Mouse (Mus musculus) neural tube, embryonic 12.5 days (tissue): ENCODE results near the gene Slc26a10. TPM values are rescaled to one million over a fixed set of nuclear protein-coding genes. Genes with fewer than 3 reads are reported as not detected.
A peak's percentile ranks its signal among the peaks of the same experiment; 100 is the strongest.
"Not testable (repeated sequence)": the region's sequence is repeated elsewhere in the genome, so short reads cannot be mapped to it uniquely, and the experiment has no call there.

ENCODE experiments used
- ATAC-seq: fragments of 200-750 bp; cut with Nextera tagmentation; 2 replicates; pipeline ENCODE4 v1.8.0; 2017; ENCODE audit warnings: low read depth, mild to moderate bottlenecking, moderate TSS enrichment, moderate library complexity; ENCODE audit not compliant: low FRiP score
- H3K27ac ChIP-seq: fragments of 300-500 bp; sonication (generic); 2 replicates; pipeline ENCODE4 v1.5.1; 2016
- H3K27me3 ChIP-seq: fragments of 300-500 bp; sonication (generic); replicated peaks from 2 replicates; pipeline ENCODE4 v1.6.1; 2016; ENCODE audit warnings: mild to moderate bottlenecking
- H3K36me3 ChIP-seq: fragments of 300-500 bp; sonication (generic); 2 replicates; pipeline ENCODE4 v1.6.1; 2016; ENCODE audit warnings: mild to moderate bottlenecking
- H3K4me1 ChIP-seq: fragments of 300-500 bp; sonication (generic); 2 replicates; pipeline ENCODE4 v1.6.1; 2016
- H3K4me2 ChIP-seq: fragments of 300-500 bp; sonication (generic); replicated peaks from 2 replicates; pipeline ENCODE4 v1.6.1; 2016; ENCODE audit warnings: mild to moderate bottlenecking
- H3K4me3 ChIP-seq: fragments of 300-500 bp; sonication (generic); 2 replicates; pipeline ENCODE4 v1.5.1; 2016
- H3K9ac ChIP-seq: fragments of 300-500 bp; sonication (generic); 2 replicates; pipeline ENCODE4 v1.6.1; 2016; ENCODE audit warnings: mild to moderate bottlenecking
- H3K9me3 ChIP-seq: fragments of 300-500 bp; sonication (generic); 2 replicates; pipeline ENCODE4 v1.6.1; 2016; ENCODE audit warnings: mild to moderate bottlenecking
- WGBS: fragments of 180-500 bp; shearing (Covaris S2); methylation state at CpG from one replicate; pipeline ENCODE4 v1.1.7; 2016; 5-methylcytosine and 5-hydroxymethylcytosine counted together
- polyA plus RNA-seq: library from polyadenylated mRNA; unstranded; fragments of >200 nt; fragmentation: Nextera tagmentation; extraction: Ambion mirVana; gene quantifications from 2 replicates; pipeline ENCODE4 v1.2.1, GENCODE M21; 2016

The Slc26a10 gene
- polyA plus RNA-seq, 1 experiment from 2014 or later = 1.8 TPM

DNA sequence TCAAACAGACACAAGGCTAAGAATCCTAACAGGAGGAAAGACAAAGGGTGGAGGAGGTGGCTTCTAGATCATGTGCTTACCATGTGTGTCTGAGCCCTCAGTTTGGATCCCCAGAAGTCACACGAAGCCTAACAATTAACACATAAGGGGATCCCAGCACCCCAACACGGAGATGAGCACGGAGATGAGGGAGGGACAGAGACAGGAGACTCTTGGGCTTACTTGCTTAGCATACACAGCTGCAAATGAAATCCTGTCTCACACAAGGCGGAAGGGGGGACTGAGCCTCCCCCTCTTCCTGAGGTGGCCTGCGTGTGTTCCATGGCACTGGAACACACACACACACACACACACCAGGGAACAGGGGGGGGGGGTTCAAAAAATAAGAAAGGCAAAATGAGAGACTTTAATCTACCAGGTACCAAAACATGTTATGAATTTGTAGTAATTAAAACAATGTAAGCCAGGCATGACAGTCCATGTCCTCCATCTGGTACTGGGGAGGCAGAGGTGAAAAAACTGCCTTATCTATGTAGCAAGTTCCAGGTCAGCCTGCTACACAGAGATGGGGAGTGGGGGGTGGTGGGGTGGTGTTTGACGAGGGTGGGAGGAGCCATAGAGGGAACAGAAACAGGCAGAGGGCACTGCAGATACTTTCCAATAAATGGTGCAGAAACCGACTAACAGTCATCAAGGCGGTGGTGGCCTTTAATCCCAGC, 45.2 kb downstream of the Slc26a10 start:
- no peak overlapping the region for H3K9ac ChIP-seq
- no peak for ATAC-seq
- no peaks in the 10 kb centered on the region for H3K4me1 ChIP-seq
- H3K4me2 ChIP-seq = no peak overlapping the region
- 65% methylated on average over 8 of the region's 8 CpGs for WGBS
- H3K27me3 ChIP-seq = no peaks in the 10 kb centered on the region
- H3K4me3 ChIP-seq = no peak overlapping the region
- no peak overlapping the region for H3K27ac ChIP-seq
- H3K36me3 ChIP-seq = no peaks in the 10 kb centered on the region
- no peaks in the 10 kb centered on the region for H3K9me3 ChIP-seq

GRCm38 (mm10) chr10:127134394-127135035, 45.9 kb downstream of the Slc26a10 start:
- H3K4me2 ChIP-seq, H3K9me3 ChIP-seq, H3K27me3 ChIP-seq, H3K4me1 ChIP-seq, H3K36me3 ChIP-seq, H3K4me3 ChIP-seq, H3K9ac ChIP-seq, H3K27ac ChIP-seq, ATAC-seq: not testable (repeated sequence)
- 93% methylated on average over 3 of the region's 3 CpGs for WGBS

DNA sequence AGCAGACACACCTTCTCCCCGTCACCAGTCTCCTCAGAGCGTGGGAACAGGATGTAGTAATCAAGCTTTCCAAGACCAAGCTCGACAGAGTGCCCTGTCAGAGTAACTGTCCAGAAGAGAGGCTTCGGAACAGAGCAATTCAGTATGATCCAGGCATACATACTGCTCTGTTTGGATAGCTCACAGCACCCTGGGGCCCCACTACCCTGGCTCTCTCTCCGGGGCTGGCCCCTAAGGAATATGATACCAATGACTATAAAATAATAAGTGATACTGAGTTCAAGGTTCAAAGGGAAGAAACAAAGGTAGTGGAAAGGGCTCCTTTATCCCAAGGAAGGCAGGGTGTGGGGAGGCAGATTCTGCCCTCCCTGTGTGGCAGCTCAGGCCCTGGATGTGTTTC, 48.0 kb downstream of the Slc26a10 start:
- no peak overlapping the region for H3K9ac ChIP-seq

DNA sequence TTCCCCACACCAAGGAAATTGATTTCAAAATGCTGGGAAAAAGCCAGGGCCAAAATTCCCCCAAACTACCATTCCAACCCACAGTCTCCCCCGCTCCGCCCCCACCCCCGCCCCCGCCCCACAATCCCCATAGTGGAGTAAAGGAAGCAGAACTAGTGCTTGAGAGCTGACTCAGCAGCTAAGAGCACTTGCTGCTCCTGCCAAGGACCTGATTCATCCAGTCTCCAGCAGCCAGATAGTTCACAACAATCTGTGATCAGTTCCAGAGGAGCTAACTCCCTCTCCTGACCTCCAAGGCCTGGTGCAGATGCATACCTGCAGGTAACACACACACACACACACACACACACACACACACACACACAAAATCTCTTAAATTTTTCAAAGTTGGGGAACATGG, 51.0 kb downstream of the Slc26a10 start:
- 73% methylated on average over 4 of the region's 4 CpGs for WGBS
- Histone ChIP-seq H3K36me3 (no peaks in the 10 kb centered on the region), H3K27me3 (no peaks in the 10 kb centered on the region), H3K27ac (no peak overlapping the region), H3K9ac (no peak overlapping the region), H3K4me2 (no peak overlapping the region), H3K4me3 (no peak overlapping the region), H3K9me3 (no peaks in the 10 kb centered on the region), H3K4me1 (no peaks in the 10 kb centered on the region)
- ATAC-seq = no peak

More for the DNA sequence above, 48.0 kb downstream of the Slc26a10 start:
- Histone ChIP-seq H3K27ac (no peak overlapping the region), H3K4me1 (no peaks in the 10 kb centered on the region), H3K4me3 (no peak overlapping the region), H3K4me2 (no peak overlapping the region), H3K27me3 (no peaks in the 10 kb centered on the region), H3K9me3 (no peaks in the 10 kb centered on the region), H3K36me3 (no peaks in the 10 kb centered on the region)
- WGBS = 68% methylated on average over 5 of the region's 5 CpGs
- ATAC-seq = no peak

DNA sequence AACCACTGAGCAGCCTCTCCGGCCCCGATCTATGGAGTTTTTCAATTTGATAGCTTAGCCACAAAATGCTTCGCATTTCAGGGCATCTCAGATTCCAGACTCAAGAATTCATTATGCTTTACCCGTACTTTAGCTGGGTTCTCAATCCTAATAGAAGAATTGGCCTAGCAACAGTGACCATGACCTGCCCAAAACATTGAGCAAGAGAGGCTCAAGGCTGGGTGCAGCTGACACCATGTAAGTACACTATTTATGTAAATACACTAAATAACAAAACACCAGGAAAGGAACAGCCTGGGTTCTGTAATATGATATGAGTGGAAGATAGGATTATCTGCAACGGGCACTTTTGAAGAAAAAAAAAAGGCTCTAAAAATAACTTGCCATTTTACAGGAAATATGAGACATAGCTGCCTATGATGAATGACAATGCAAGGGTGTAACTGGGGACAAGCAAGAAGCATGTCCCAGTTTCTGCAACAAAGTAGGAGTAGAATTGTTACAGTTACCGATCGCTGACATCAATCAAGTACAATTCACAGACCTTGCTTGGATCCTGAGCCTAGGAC, 52.6 kb downstream of the Slc26a10 start:
- Histone ChIP-seq H3K27me3 (no peaks in the 10 kb centered on the region), H3K9me3 (no peaks in the 10 kb centered on the region), H3K36me3 (no peaks in the 10 kb centered on the region), H3K4me2 (no peak overlapping the region), H3K9ac (no peak overlapping the region), H3K4me1 (0 out of 2 replicates have a peak, but pooled peaks cover 3% of the 10 kb centered on the region), H3K27ac (no peak overlapping the region), H3K4me3 (no peak overlapping the region)
- ATAC-seq = no peak
- WGBS = 89% methylated on average over 7 of the region's 7 CpGs

DNA sequence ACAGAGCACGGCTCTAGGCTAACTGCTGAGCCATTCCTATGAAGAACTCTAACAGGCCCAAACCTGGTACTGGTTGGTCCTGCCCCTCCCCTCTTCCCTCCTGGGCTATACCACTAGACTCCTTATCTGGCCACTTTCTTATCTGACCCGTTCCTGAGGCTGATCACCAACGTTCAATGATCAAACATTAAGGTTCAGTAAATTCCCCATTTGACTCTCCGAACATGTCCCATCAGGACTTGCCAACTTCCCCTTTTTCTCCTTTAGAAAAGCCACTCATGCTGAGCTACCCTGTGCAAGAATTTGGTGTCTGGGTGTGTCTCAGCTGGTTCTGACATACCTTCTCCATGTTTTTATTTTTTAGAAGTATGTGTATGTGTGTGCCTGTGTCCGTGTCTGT, 53.9 kb downstream of the Slc26a10 start:
- Histone ChIP-seq H3K4me3 (no peak overlapping the region), H3K27ac (no peak overlapping the region), H3K36me3 (no peaks in the 10 kb centered on the region), H3K27me3 (no peaks in the 10 kb centered on the region), H3K4me1 (0 out of 2 replicates have a peak, but pooled peaks cover 10% of the 10 kb centered on the region), H3K9ac (no peak overlapping the region), H3K9me3 (no peaks in the 10 kb centered on the region), H3K4me2 (no peak overlapping the region)
- no peak for ATAC-seq
- 87% methylated on average over 5 of the region's 5 CpGs for WGBS

DNA sequence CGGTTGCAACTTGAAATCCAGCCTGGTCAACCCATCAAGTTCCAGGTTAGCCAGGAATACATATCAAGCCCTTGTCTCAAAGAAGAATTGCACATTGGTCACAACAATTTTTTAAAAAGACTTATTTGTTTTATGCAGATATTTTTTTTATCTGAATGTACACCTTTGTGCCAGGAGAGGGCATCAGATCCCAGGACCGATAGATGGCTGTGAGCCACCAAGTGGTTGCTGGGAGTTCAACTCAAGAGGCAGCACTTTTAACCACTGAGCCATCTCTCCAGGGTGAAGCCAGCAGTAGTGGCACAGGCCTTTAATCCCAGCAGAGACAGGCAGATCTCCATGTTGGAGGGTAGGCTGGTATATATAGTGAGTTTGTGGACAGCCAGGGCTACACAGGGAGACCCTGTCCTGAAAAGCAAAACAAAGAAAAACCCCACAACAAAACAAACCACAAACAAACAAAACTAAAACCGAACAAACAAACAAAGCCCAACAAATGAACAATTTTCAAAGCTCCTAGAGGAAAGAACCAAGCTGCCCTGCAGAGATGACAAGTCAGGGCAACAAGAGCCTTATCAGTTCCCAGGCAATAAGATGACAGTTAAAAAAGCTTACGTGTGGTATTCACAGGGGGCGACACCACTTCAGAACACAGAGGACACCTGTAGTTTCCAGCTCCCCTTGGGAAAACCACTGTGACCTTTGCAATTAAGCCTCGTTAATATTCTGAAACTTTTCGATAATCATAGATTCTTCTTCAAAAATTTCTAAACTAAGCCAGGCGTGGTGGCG, 55.0 kb downstream of the Slc26a10 start:
- no peak for ATAC-seq
- peaks cover 12% of the 10 kb centered on the region for H3K4me1 ChIP-seq
- 78% methylated on average over 9 of the region's 9 CpGs for WGBS

DNA sequence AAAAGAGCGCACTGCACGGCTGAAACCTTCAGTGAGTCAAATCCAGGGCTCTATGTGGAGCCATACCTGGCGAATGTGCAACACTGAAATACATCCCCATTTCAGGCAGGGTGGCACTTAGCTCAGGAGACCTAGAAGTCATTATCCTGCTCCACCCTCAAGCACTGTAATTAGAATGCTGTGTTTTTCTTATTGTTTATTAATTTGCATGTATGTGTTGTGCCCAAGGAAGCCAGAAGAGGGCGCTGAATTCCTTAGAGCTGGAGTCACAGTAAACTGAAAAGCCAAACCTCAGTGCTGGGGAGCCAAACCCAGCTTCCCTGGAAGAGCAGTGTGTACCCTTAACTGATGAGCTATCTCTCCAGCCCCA, 57.0 kb downstream of the Slc26a10 start:
- H3K4me2 ChIP-seq = peak overlapping the region; percentile 54
- peaks cover 18% of the 10 kb centered on the region for H3K4me1 ChIP-seq
- no peaks in the 10 kb centered on the region for H3K9me3 ChIP-seq
- 8% methylated on average over 4 of the region's 4 CpGs for WGBS
- peak overlapping the region; percentile 13; the same call in 1 of the 2 replicates for H3K4me3 ChIP-seq
- H3K27me3 ChIP-seq = no peaks in the 10 kb centered on the region
- no peak overlapping the region for H3K9ac ChIP-seq
- H3K36me3 ChIP-seq = peaks cover 10% of the 10 kb centered on the region
- ATAC-seq = no peak
- H3K27ac ChIP-seq = no peak overlapping the region

More for the DNA sequence above, 55.0 kb downstream of the Slc26a10 start:
- Histone ChIP-seq H3K9ac (no peak overlapping the region), H3K27ac (no peak overlapping the region), H3K36me3 (no peaks in the 10 kb centered on the region), H3K9me3 (no peaks in the 10 kb centered on the region), H3K27me3 (no peaks in the 10 kb centered on the region), H3K4me2 (no peak overlapping the region), H3K4me3 (no peak overlapping the region)

GRCm38 (mm10) chr10:127122784-127123435, 57.5 kb downstream of the Slc26a10 start:
- Histone ChIP-seq H3K4me1 (peaks cover 18% of the 10 kb centered on the region), H3K36me3 (peaks cover 15% of the 10 kb centered on the region), H3K4me2 (peak overlapping the region; percentile 54), H3K9me3 (no peaks in the 10 kb centered on the region), H3K27me3 (no peaks in the 10 kb centered on the region), H3K27ac (peak overlapping the region; percentile 38; the same call in 1 of the 2 replicates), H3K4me3 (peak overlapping the region; percentile 13; the same call in 1 of the 2 replicates), H3K9ac (no peak overlapping the region)
- ATAC-seq = 0 out of 2 replicates have a peak, but pooled peaks have one; percentile 23
- WGBS = 13% methylated on average over 13 of the region's 13 CpGs

GRCm38 (mm10) chr10:127122018-127122417, 58.4 kb downstream of the Slc26a10 start:
- ATAC-seq = no peak
- H3K9ac ChIP-seq = peak overlapping the region; percentile 33; the same call in 1 of the 2 replicates
- H3K9me3 ChIP-seq = no peaks in the 10 kb centered on the region
- peak overlapping the region; percentile 54 for H3K4me2 ChIP-seq
- peaks cover 24% of the 10 kb centered on the region for H3K36me3 ChIP-seq
- H3K4me3 ChIP-seq = 0 out of 2 replicates have a peak overlapping the region, but pooled peaks have one; percentile 11
- peaks cover 18% of the 10 kb centered on the region for H3K4me1 ChIP-seq
- 75% methylated on average over 3 of the region's 3 CpGs for WGBS
- H3K27me3 ChIP-seq = no peaks in the 10 kb centered on the region
- H3K27ac ChIP-seq = no peak overlapping the region
